Mouse (Mus musculus): Measurements from ENCODE around the gene Ddx49.

DNA sequence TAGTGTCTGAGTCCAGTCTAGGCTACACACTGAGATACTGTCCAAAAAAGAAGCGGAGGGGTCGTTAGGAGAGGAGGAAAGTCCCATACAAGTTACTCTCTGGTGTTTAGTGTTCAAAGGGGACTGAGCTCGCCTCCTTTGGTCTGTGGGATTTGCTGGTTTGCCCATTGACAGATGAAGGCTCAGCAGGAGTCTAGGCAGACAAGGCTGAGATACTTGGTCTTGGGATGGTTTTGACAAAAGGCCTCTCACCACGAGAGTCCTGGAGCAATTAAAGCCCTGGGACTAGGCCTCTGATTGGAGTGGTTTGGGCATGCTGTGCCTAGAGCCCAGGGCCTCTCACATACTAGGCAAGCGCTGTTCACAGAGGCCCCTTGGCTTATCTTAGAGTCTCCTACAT is 34.0 kb downstream of the Ddx49 start:
- TF ChIP-seq CTCF (IDR thresholded peaks at IDR 0.05; ENCODE audit: low read depth, low read length) (no peak), POLR2A (IDR thresholded peaks at IDR 0.05; ENCODE audit: extremely low read depth, insufficient read depth, low read length) (no peak)

All from liver, adult 2 months (tissue).